Mouse (Mus musculus) erythroid progenitor cell, adult 5-6 weeks (primary cell): ENCODE results near the gene Mcrs1. TPM values are rescaled to one million over a fixed set of nuclear protein-coding genes. Genes with fewer than 3 reads are reported as not detected.
"Not testable (repeated sequence)": the region's sequence is repeated elsewhere in the genome, so short reads cannot be mapped to it uniquely, and the experiment has no call there.

Source experiments
- ATAC-seq: replicated peaks from 2 replicates; pipeline ENCODE4 v1.8.0; 2016; ENCODE audit warnings: moderate number of reproducible peaks, mild to moderate bottlenecking, moderate TSS enrichment, inconsistent platforms; ENCODE audit not compliant: poor library complexity, low FRiP score, severe bottlenecking
- total RNA-seq, 2 experiments: library from RNA; stranded (forward) in 1 of 2; stranded (reverse) in 1 of 2; fragments of 150-400 nt in 1 of 2; fragments of 186-747, 209-891 nt in 1 of 2; gene quantifications; 2 replicates each; pipeline versions ENCODE4 v1.2.3 to v1.2.4; 2015 to 2017; ENCODE audit warnings: low replicate concordance in 2 of 2

Gene Mcrs1
- total RNA-seq, 2 experiments from 2014 or later = 13.4 to 26.4 TPM

GRCm38 (mm10) chr15:99252381-99253174 is 817 bp upstream of the Mcrs1 start:
- peak; percentile 23; the same call in 1 of the 2 replicates for ATAC-seq

- ATAC-seq = peak; percentile 32
These were observed 650 bp downstream of the Mcrs1 start for GRCm38 (mm10) chr15:99251111-99251510.

GRCm38 (mm10) chr15:99249938-99250337 is 1.8 kb downstream of the Mcrs1 start:
- no peak for ATAC-seq

- no peak for ATAC-seq
These were observed 2.8 kb downstream of the Mcrs1 start for GRCm38 (mm10) chr15:99248972-99249371.

GRCm38 (mm10) chr15:99246736-99247135 is 5.0 kb downstream of the Mcrs1 start:
- not testable (repeated sequence) for ATAC-seq

- ATAC-seq = no peak
These were observed 9.7 kb downstream of the Mcrs1 start for GRCm38 (mm10) chr15:99242045-99242444.

- ATAC-seq = no peak
These were observed 10.5 kb downstream of the Mcrs1 start for GRCm38 (mm10) chr15:99241249-99241648.

GRCm38 (mm10) chr15:99240129-99240528 is 11.6 kb downstream of the Mcrs1 start:
- no peak for ATAC-seq

GRCm38 (mm10) chr15:99238006-99238405 is 13.8 kb downstream of the Mcrs1 start:
- no peak for ATAC-seq

- ATAC-seq = no peak
These were observed 17.3 kb downstream of the Mcrs1 start for GRCm38 (mm10) chr15:99234326-99235010.

GRCm38 (mm10) chr15:99233719-99234118 is 18.0 kb downstream of the Mcrs1 start:
- no peak for ATAC-seq

- no peak for ATAC-seq
These were observed 19.8 kb downstream of the Mcrs1 start for GRCm38 (mm10) chr15:99231998-99232397.

GRCm38 (mm10) chr15:99226090-99226489 is 25.7 kb downstream of the Mcrs1 start:
- no peak for ATAC-seq

GRCm38 (mm10) chr15:99225081-99225810 is 26.5 kb downstream of the Mcrs1 start:
- no peak for ATAC-seq

- ATAC-seq = no peak
These were observed 27.4 kb downstream of the Mcrs1 start, which contains the start of gene Kcnh3 for GRCm38 (mm10) chr15:99224208-99224911. Gene Kcnh3 (plus strand): TSS chr15:99224861.

GRCm38 (mm10) chr15:99223585-99224207 is 28.1 kb downstream of the Mcrs1 start:
- ATAC-seq = no peak

- ATAC-seq = no peak
These were observed 28.8 kb downstream of the Mcrs1 start for GRCm38 (mm10) chr15:99222794-99223584.

- ATAC-seq = no peak
These were observed 30.3 kb downstream of the Mcrs1 start for GRCm38 (mm10) chr15:99221315-99221952.
